Mouse (Mus musculus) myocyte (in vitro differentiated cells): Measurements from ENCODE around the gene Lrrc1. TPM values are rescaled to one million over a fixed set of nuclear protein-coding genes. Genes with fewer than 3 reads are reported as not detected.

Experiments
- H3K27me3 ChIP-seq: one replicate; pipeline ENCODE4 v1.6.1; 2011; ENCODE audit not compliant: control insufficient read depth, insufficient read depth, insufficient read length
- H3K36me3 ChIP-seq: one replicate; pipeline ENCODE4 v1.6.1; 2011; ENCODE audit not compliant: control insufficient read depth, insufficient read depth
- H3K4me2 ChIP-seq: one replicate; pipeline ENCODE4 v1.6.1; 2011; ENCODE audit warnings: low read depth, control low read depth
- H3K4me3 ChIP-seq: one replicate; pipeline ENCODE4 v1.5.1; 2011; ENCODE audit warnings: mild to moderate bottlenecking, control low read depth, moderate library complexity
- H3K79me2 ChIP-seq: one replicate; pipeline ENCODE4 v1.6.1; 2011; ENCODE audit not compliant: control insufficient read depth, insufficient read depth
- H3ac ChIP-seq: one replicate; pipeline ENCODE4 v1.6.1; 2011; ENCODE audit not compliant: control insufficient read depth, insufficient read length
- CEBPB ChIP-seq: IDR thresholded peaks from 2 replicates; pipeline ENCODE4 v1.6.1; 2011; ENCODE audit warnings: mild to moderate bottlenecking, moderate library complexity; ENCODE audit not compliant: poor library complexity, insufficient read depth, severe bottlenecking
- E2F4 ChIP-seq: IDR thresholded peaks from one replicate; pipeline ENCODE4 v1.6.1; 2011; ENCODE audit warnings: mild to moderate bottlenecking, control low read depth, moderate library complexity; ENCODE audit not compliant: insufficient read depth
- MAX ChIP-seq: IDR thresholded peaks from one replicate; pipeline ENCODE4 v1.6.1; 2011; ENCODE audit warnings: low read depth, mild to moderate bottlenecking, control low read depth
- MYOD1 ChIP-seq, 3 experiments: IDR thresholded peaks; one replicate each; pipeline ENCODE4 v1.6.1; 2011; ENCODE audit warnings: control low read depth in 2 of 3, low read depth in 2 of 3, mild to moderate bottlenecking in 2 of 3, moderate library complexity in 1 of 3; ENCODE audit not compliant: insufficient read length in 2 of 3, control insufficient read depth in 1 of 3
- MYOG ChIP-seq, 3 experiments: IDR thresholded peaks; one replicate each; pipeline ENCODE4 v1.6.1; 2011; ENCODE audit warnings: control low read depth in 2 of 3, low read depth in 2 of 3, mild to moderate bottlenecking in 2 of 3; ENCODE audit not compliant: insufficient read length in 2 of 3, control insufficient read depth in 1 of 3, insufficient read depth in 1 of 3
- POLR2A ChIP-seq: IDR thresholded peaks from one replicate; pipeline ENCODE4 v1.6.1; 2011; ENCODE audit warnings: low read depth, mild to moderate bottlenecking, control low read depth, moderate library complexity; ENCODE audit not compliant: insufficient read length
- POLR2AphosphoS2 ChIP-seq: IDR thresholded peaks from one replicate; pipeline ENCODE4 v1.6.1; 2011; ENCODE audit warnings: low read depth, control low read depth; ENCODE audit not compliant: insufficient read length
- REST ChIP-seq: IDR thresholded peaks from one replicate; pipeline ENCODE4 v1.6.1; 2011; ENCODE audit warnings: mild to moderate bottlenecking, control low read depth, moderate library complexity; ENCODE audit not compliant: insufficient read depth, insufficient read length
- SRF ChIP-seq: IDR thresholded peaks from one replicate; pipeline ENCODE4 v1.6.1; 2011; ENCODE audit warnings: low read depth; ENCODE audit not compliant: control insufficient read depth, insufficient read length
- TCF12 ChIP-seq: IDR thresholded peaks from one replicate; pipeline ENCODE4 v1.6.1; 2011; ENCODE audit warnings: mild to moderate bottlenecking, control low read depth; ENCODE audit not compliant: poor library complexity, insufficient read depth, severe bottlenecking
- TCF3 ChIP-seq: IDR thresholded peaks from one replicate; pipeline ENCODE4 v1.6.1; 2011; ENCODE audit warnings: low read depth, control low read depth; ENCODE audit not compliant: insufficient read length
- USF1 ChIP-seq: IDR thresholded peaks from one replicate; pipeline ENCODE4 v1.6.1; 2011; ENCODE audit warnings: low read depth, mild to moderate bottlenecking, control low read depth, moderate library complexity
- polyA plus RNA-seq: library from polyadenylated mRNA; unstranded; fragments of >200 nt; fragmentation: generic; extraction: Trizol; gene quantifications from one replicate; pipeline ENCODE4 v1.2.1, GENCODE M21; 2012; ENCODE audit warnings: missing spikeins

The Lrrc1 gene
- polyA plus RNA-seq, 1 experiment: 10.4 TPM

DNA sequence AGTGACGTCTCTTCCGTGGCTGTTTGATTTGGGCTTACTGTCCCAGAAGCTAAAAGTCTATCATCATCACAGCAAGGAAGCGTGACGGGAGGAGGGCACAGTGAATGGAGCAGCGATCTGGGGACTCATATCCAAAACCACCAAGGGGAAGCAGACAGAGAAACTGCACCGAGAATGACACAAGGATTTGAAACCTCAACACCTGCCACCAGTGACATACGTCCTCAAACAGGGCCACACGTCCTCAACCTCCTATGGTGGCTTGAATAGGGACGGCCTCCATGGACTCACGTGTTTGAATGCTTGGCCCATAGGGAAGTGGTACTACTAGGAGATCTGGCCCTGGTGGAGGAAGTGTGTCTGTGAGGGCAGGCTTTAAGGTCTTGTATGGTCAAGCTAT, 153.4 kb downstream of the Lrrc1 start:
- H3ac ChIP-seq: no peak overlapping the region
- TF ChIP-seq USF1 (no peak), TCF12 (no peak), REST (no peak)
- no peaks in the 10 kb centered on the region for H3K36me3 ChIP-seq
- H3K27me3 ChIP-seq: peaks cover 2% of the 10 kb centered on the region
- H3K4me3 ChIP-seq: no peak overlapping the region
- no peak overlapping the region for H3K4me2 ChIP-seq
- H3K79me2 ChIP-seq: no peaks in the 10 kb centered on the region

DNA sequence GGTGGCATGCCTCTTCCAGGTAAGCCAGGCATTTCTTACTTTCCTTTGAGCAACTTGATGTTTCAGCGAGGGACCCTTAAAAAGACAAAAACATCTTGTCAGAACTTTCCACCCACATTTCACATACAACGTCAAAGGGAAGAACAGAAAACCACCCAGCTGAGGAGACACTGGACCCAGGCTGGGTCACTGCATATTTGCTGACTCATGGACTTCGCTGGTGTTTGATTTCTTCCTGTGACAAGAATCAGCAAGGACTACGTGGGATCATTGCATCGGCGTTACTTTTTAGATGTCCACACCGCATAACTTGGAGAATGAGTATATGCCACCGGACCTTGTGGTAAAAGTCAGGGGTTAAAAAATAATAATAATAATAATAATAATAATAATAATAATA, 155.7 kb downstream of the Lrrc1 start:
- Histone ChIP-seq H3K27me3 (no peaks in the 10 kb centered on the region), H3ac (no peak overlapping the region), H3K79me2 (no peaks in the 10 kb centered on the region), H3K4me2 (no peak overlapping the region), H3K36me3 (no peaks in the 10 kb centered on the region), H3K4me3 (no peak overlapping the region)
- TF ChIP-seq POLR2A (no peak), CEBPB (no peak), SRF (no peak), USF1 (no peak), MAX (no peak), E2F4 (no peak), TCF12 (no peak), REST (no peak), POLR2AphosphoS2 (no peak), MYOD1 (IDR thresholded peaks at IDR 0.05; ENCODE audit: control insufficient read depth in 1 of 3, insufficient read length in 2 of 3, low read depth in 2 of 3) (no peak), MYOG (IDR thresholded peaks at IDR 0.05; ENCODE audit: control insufficient read depth in 1 of 3, insufficient read depth in 1 of 3, insufficient read length in 2 of 3, low read depth in 2 of 3) (no peak), TCF3 (no peak)

DNA sequence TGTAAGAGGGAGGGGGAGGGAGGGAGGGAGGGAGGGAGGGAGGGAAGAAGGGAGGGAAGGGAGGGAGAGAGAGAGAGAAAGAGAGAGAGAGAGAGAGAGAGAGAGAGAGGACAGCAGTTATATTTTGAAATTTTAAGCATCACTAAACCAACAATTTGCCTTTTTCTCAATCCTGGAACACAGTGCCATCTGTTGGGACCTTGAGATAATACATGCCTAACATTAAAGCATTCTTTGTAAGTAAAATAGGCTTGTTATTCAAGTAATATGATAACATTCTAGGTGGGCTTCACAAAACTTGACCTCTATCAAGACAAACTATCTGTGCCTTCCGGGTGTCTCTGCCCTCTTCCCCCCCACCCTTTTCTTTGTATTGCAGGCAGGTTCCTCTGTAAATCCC, 157.9 kb downstream of the Lrrc1 start:
- Histone ChIP-seq H3K27me3 (no peaks in the 10 kb centered on the region), H3ac (no peak overlapping the region), H3K4me3 (no peak overlapping the region), H3K79me2 (no peaks in the 10 kb centered on the region), H3K4me2 (no peak overlapping the region), H3K36me3 (no peaks in the 10 kb centered on the region)
- no peak for TF ChIP-seq E2F4
- no peak for TF ChIP-seq POLR2A
- TF ChIP-seq TCF12: no peak
- no peak for TF ChIP-seq REST
- no peak for TF ChIP-seq MYOG (IDR thresholded peaks at IDR 0.05; ENCODE audit: control insufficient read depth in 1 of 3, insufficient read depth in 1 of 3, insufficient read length in 2 of 3, low read depth in 2 of 3)
- TF ChIP-seq USF1: no peak
- no peak for TF ChIP-seq TCF3
- no peak for TF ChIP-seq MYOD1 (IDR thresholded peaks at IDR 0.05; ENCODE audit: control insufficient read depth in 1 of 3, insufficient read length in 2 of 3, low read depth in 2 of 3)
- no peak for TF ChIP-seq SRF
- TF ChIP-seq MAX: no peak
- TF ChIP-seq POLR2AphosphoS2: no peak
- TF ChIP-seq CEBPB: no peak

DNA sequence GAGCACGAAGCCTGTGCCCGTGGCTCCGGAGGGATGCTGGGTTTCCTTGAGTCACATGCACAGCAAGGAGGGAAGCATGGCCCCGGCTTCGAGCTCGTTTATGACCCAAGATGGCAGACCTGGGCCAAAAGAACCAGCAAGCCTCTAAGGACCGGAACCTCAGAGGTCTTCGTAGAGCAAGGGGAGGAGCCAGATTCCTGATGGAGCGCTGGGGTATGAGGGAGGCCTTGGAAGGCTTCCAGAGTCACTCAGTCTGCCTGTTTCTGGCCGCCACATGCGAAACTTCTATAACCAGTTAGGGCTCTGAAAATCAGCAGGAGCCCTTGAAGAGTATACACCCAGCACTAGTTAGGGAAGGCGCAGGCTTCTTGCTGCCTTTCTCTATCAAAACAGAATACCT, 159.1 kb downstream of the Lrrc1 start:
- Histone ChIP-seq H3K4me2 (no peak overlapping the region), H3K27me3 (no peaks in the 10 kb centered on the region), H3K79me2 (no peaks in the 10 kb centered on the region), H3K4me3 (no peak overlapping the region), H3ac (no peak overlapping the region), H3K36me3 (no peaks in the 10 kb centered on the region)
- TF ChIP-seq POLR2A: no peak
- TF ChIP-seq SRF: no peak
- no peak for TF ChIP-seq MYOG (IDR thresholded peaks at IDR 0.05; ENCODE audit: control insufficient read depth in 1 of 3, insufficient read depth in 1 of 3, insufficient read length in 2 of 3, low read depth in 2 of 3)
- TF ChIP-seq MYOD1 (IDR thresholded peaks at IDR 0.05; ENCODE audit: control insufficient read depth in 1 of 3, insufficient read length in 2 of 3, low read depth in 2 of 3): no peak
- no peak for TF ChIP-seq TCF12
- TF ChIP-seq MAX: no peak
- no peak for TF ChIP-seq USF1
- no peak for TF ChIP-seq E2F4
- no peak for TF ChIP-seq REST
- TF ChIP-seq TCF3: no peak
- TF ChIP-seq POLR2AphosphoS2: no peak
- TF ChIP-seq CEBPB: no peak

DNA sequence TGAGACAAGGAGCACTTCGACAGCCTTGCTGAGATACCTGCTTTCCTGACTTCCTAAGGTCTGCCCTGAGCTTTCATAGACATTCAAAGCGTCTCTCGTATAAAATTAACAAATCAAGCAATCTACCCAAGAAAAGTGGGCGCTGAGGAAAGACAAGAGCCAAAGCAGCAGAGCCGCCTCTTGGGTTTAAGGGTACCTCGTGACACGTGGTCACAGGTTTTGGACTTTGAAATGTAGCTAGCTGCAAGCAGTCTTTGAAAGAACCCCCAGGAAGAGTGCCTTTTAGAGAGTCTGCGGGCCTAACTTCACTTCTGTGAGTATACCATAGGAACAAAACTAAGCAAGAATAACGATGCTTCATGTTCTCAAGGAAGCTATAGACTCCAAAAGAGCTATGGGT, 160.0 kb downstream of the Lrrc1 start:
- TF ChIP-seq MYOD1 (IDR thresholded peaks at IDR 0.05; ENCODE audit: control insufficient read depth in 1 of 3, insufficient read length in 2 of 3, low read depth in 2 of 3) (no peak), USF1 (no peak), POLR2AphosphoS2 (no peak), TCF12 (no peak), MYOG (IDR thresholded peaks at IDR 0.05; ENCODE audit: control insufficient read depth in 1 of 3, insufficient read depth in 1 of 3, insufficient read length in 2 of 3, low read depth in 2 of 3) (no peak), CEBPB (no peak), E2F4 (no peak), SRF (no peak), MAX (no peak), REST (no peak), TCF3 (no peak), POLR2A (no peak)

More for the DNA sequence above, 160.0 kb downstream of the Lrrc1 start:
- H3K36me3 ChIP-seq: no peaks in the 10 kb centered on the region
- no peak overlapping the region for H3K4me3 ChIP-seq
- no peak overlapping the region for H3ac ChIP-seq
- H3K79me2 ChIP-seq: no peaks in the 10 kb centered on the region
- no peak overlapping the region for H3K4me2 ChIP-seq
- H3K27me3 ChIP-seq: no peaks in the 10 kb centered on the region
